Mouse (Mus musculus) midbrain, embryonic 14.5 days (tissue): ENCODE measurements around the gene Ly6g6f. TPM values are rescaled to one million over a fixed set of nuclear protein-coding genes. Genes with fewer than 3 reads are reported as not detected.
"Not testable (repeated sequence)": the region's sequence is repeated elsewhere in the genome, so short reads cannot be mapped to it uniquely, and the experiment has no call there.

Source experiments
- ATAC-seq: fragments of 200-750 bp; cut with Nextera tagmentation; 2 replicates; pipeline ENCODE4 v1.8.0; 2017; ENCODE audit warnings: moderate number of reproducible peaks, moderate library complexity; ENCODE audit not compliant: low FRiP score, low TSS enrichment
- DNase-seq: peaks from one replicate; pipeline ENCODE4 v3.0.0-alpha.2; 2015
- H3K27ac ChIP-seq: fragments of 300-500 bp; sonication (generic); replicated peaks from 2 replicates; pipeline ENCODE4 v1.5.1; 2014; ENCODE audit warnings: mild to moderate bottlenecking, low read depth, low read length, moderate library complexity
- H3K27me3 ChIP-seq: fragments of 300-500 bp; sonication (generic); 2 replicates; pipeline ENCODE4 v1.6.1; 2014; ENCODE audit warnings: low read length, control low read depth, mixed read lengths; ENCODE audit not compliant: control insufficient read depth, insufficient read depth
- H3K36me3 ChIP-seq: fragments of 300-500 bp; sonication (generic); 2 replicates; pipeline ENCODE4 v1.6.1; 2014; ENCODE audit warnings: low read length, control low read depth; ENCODE audit not compliant: control insufficient read depth, insufficient read depth
- H3K4me1 ChIP-seq: fragments of 300-500 bp; sonication (generic); 2 replicates; pipeline ENCODE4 v1.6.1; 2014; ENCODE audit warnings: mild to moderate bottlenecking, antibody characterized with exemption, low read length, control low read depth; ENCODE audit not compliant: control insufficient read depth, insufficient read depth
- H3K4me2 ChIP-seq: fragments of 300-500 bp; sonication (generic); 2 replicates; pipeline ENCODE4 v1.6.1; 2014; ENCODE audit warnings: mild to moderate bottlenecking, low read length, moderate library complexity
- H3K4me3 ChIP-seq: fragments of 300-500 bp; sonication (generic); replicated peaks from 2 replicates; pipeline ENCODE4 v1.5.1; 2014; ENCODE audit warnings: low read depth, low read length
- H3K9ac ChIP-seq: fragments of 300-500 bp; sonication (generic); replicated peaks from 2 replicates; pipeline ENCODE4 v1.6.1; 2014; ENCODE audit warnings: mild to moderate bottlenecking, low read length, moderate library complexity
- H3K9me3 ChIP-seq: fragments of 300-500 bp; sonication (generic); 2 replicates; pipeline ENCODE4 v1.6.1; 2016; ENCODE audit warnings: low read length, control low read depth, mixed read lengths; ENCODE audit not compliant: control insufficient read depth
- WGBS: fragments of 180-500 bp; shearing (Covaris S2); extraction: QIAGEN DNeasy Blood & Tissue Kit; methylation state at CpG from one replicate; pipeline ENCODE4 v1.1.7; 2014; 5-methylcytosine and 5-hydroxymethylcytosine counted together
- polyA plus RNA-seq: library from polyadenylated mRNA; unstranded; fragments of >200 nt; fragmentation: Nextera tagmentation; extraction: Ambion mirVana; gene quantifications from 2 replicates; pipeline ENCODE4 v1.2.1, GENCODE M21; 2014

Ly6g6f gene
- polyA plus RNA-seq, 1 experiment from 2014 or later = not detected

DNA sequence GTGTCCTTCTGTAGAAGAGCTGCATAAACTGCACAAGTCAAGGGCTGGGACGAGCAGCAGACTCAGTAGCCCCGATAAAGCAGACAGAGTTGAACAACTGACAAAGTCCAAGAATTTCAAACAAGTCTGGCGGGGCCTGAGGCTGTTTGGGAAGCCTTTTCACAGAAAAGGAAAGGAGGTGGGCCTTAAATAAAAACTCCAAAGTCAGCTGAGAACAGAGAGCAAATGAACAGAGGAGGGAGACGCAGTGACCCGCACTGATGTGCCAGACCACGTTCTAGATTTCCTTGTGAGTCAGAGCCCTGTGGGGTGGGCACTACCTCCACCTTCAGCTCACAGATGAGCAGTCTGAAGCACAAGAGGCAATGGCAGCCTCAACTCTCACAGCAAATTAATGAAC, 50.5 kb downstream of the Ly6g6f start:
- H3K9me3 ChIP-seq = no peaks in the 10 kb centered on the region
- ATAC-seq (no peak), DNase-seq (no peak)
- 86% methylated on average over 6 of the region's 6 CpGs for WGBS
- peaks cover 3% of the 10 kb centered on the region; the same call in 1 of the 2 replicates for H3K4me1 ChIP-seq
- no peaks in the 10 kb centered on the region for H3K27me3 ChIP-seq
- no peaks in the 10 kb centered on the region for H3K36me3 ChIP-seq
- H3K9ac ChIP-seq = no peak overlapping the region
- H3K4me3 ChIP-seq = no peak overlapping the region
- no peak overlapping the region for H3K4me2 ChIP-seq
- no peak overlapping the region for H3K27ac ChIP-seq

DNA sequence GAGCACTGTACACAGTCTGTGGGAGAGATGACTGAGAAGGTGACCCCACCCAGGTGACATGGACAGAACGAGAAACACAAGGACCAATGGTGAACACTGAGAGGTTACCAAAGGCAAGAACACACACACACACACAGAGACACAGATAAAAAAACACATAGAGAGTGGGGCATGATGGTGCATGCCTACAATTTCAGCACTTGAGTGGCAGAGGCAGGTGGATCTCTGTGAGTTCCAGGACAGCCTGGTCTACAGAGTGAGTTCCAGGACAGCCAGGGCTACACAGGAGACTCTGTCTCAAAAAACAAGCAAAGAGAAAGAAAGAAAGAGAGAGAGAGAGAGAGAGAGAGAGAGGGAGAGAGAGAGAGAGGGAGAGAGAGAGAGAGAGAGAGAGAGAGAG, 51.7 kb downstream of the Ly6g6f start:
- not testable (repeated sequence) for H3K27me3 ChIP-seq, H3K36me3 ChIP-seq, DNase-seq, H3K27ac ChIP-seq, H3K9me3 ChIP-seq, H3K4me2 ChIP-seq, ATAC-seq, H3K4me3 ChIP-seq, H3K4me1 ChIP-seq, H3K9ac ChIP-seq
- WGBS = 76% methylated on average over 1 of the region's 1 CpGs

DNA sequence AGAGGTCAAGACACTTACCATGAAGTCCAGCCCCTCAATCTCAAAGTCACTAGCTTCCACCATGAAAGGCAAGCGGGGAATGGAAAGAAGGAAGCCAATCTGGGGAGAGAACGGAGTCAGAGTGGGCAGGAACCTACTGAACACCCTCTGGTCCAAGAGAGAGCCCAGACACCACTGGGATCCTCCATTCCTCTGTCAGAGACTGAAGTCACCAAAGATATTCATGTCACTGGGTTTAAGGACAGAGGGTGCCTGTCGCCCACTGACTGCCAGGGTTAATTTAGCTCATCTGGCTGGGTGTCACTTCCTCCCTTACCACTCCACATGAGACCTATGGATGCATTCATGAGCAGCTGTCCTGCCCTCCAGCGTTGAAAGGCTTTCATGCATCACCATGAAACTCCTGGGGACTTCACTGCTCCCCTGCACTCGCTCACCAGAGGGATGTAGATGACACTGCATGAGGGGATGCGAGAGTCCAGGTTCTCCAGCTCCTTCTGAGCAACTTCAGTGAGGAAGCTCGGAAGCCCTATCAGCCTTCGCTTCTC, 53.0 kb downstream of the Ly6g6f start:
- Histone ChIP-seq H3K9me3 (no peaks in the 10 kb centered on the region), H3K4me2 (no peak overlapping the region), H3K4me3 (no peak overlapping the region), H3K27me3 (no peaks in the 10 kb centered on the region), H3K36me3 (no peaks in the 10 kb centered on the region), H3K27ac (no peak overlapping the region), H3K4me1 (peaks cover 8% of the 10 kb centered on the region; the same call in 1 of the 2 replicates), H3K9ac (no peak overlapping the region)
- WGBS = 69% methylated on average over 8 of the region's 8 CpGs
- DNase-seq (no peak), ATAC-seq (no peak)

DNA sequence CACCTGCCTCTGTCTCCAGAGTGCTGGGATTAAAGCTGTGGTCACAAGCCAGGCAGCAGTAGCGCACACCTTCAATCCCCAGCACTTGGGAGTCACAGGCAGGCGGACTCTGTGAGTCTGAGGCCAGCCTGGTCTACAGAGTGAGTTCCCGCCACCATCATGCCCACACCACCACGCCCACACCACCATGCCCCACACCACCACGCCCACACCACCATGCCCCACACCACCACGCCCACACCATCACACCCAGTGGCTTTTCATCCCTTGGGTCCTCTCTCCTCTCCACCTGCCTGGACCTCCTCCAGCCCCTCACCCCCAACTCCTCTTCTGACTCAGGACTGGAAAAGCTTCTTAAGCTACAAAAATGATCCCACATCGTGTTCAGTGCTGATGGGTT, 53.5 kb downstream of the Ly6g6f start:
- no peak overlapping the region for H3K4me2 ChIP-seq
- DNase-seq (no peak), ATAC-seq (no peak)
- H3K4me1 ChIP-seq = peaks cover 8% of the 10 kb centered on the region; the same call in 1 of the 2 replicates
- no peaks in the 10 kb centered on the region for H3K9me3 ChIP-seq
- WGBS = 88% methylated on average over 7 of the region's 7 CpGs
- no peaks in the 10 kb centered on the region for H3K27me3 ChIP-seq
- H3K9ac ChIP-seq = no peak overlapping the region
- no peak overlapping the region for H3K4me3 ChIP-seq
- no peak overlapping the region for H3K27ac ChIP-seq
- H3K36me3 ChIP-seq = no peaks in the 10 kb centered on the region

DNA sequence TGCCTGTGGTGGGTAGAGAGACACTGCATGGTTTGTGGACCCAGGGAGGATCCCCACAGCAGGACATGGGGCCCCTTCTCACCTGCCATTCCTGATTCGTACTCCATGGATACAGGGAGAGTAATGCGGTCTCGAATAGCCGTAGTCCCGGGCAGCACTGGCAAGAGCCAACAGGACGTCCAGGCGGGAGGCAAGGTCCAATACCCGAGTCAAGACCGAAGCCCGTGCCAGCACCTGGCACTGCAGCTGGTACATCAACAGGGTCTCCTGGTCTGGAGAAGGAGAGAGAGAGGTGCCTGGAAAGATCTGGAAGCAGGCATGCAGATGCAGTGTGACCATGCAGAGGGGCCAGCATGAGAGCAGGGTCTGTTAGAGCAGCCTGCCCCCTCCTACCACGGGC, 54.1 kb downstream of the Ly6g6f start:
- H3K27me3 ChIP-seq = no peaks in the 10 kb centered on the region
- H3K9ac ChIP-seq = no peak overlapping the region
- DNase-seq = no peak
- no peaks in the 10 kb centered on the region for H3K9me3 ChIP-seq
- ATAC-seq = no peak
- H3K4me1 ChIP-seq = peaks cover 8% of the 10 kb centered on the region; the same call in 1 of the 2 replicates
- no peak overlapping the region for H3K27ac ChIP-seq
- WGBS = 93% methylated on average over 11 of the region's 11 CpGs
- H3K36me3 ChIP-seq = no peaks in the 10 kb centered on the region
- no peak overlapping the region for H3K4me2 ChIP-seq
- no peak overlapping the region for H3K4me3 ChIP-seq

Other genes with a start within 250 kb of the Ly6g6f start
- gene Stk19, start 248.7 kb downstream of the Ly6g6f start, polyA plus RNA-seq = 32.1 and 39.3 TPM in 2 replicates
- gene Dxo, start 248.6 kb downstream of the Ly6g6f start, polyA plus RNA-seq = 66.6 and 68.6 TPM in 2 replicates
- 47.7 and 55.5 TPM in 2 replicates for gene Skiv2l, start 235.4 kb downstream of the Ly6g6f start, polyA plus RNA-seq
- 75.5 and 85.3 TPM in 2 replicates for gene Nelfe, start 235.2 kb downstream of the Ly6g6f start, polyA plus RNA-seq
- 1.8 and 3.0 TPM in 2 replicates for gene Cfb, start 223.1 kb downstream of the Ly6g6f start, polyA plus RNA-seq
- 3.0 and 6.8 TPM in 2 replicates for gene Zbtb12, start 206.1 kb downstream of the Ly6g6f start, polyA plus RNA-seq
- not detected in 2 replicates for gene Gm20547, start 203.6 kb downstream of the Ly6g6f start, polyA plus RNA-seq
- 2.1 and 3.6 TPM in 2 replicates for gene C2, start 187.3 kb downstream of the Ly6g6f start, polyA plus RNA-seq
- gene Ehmt2, start 187.1 kb downstream of the Ly6g6f start, polyA plus RNA-seq = 91.6 and 97.0 TPM in 2 replicates
- not detected in 2 replicates for gene Slc44a4, start 171.1 kb downstream of the Ly6g6f start, polyA plus RNA-seq
- gene Neu1, start 154.4 kb downstream of the Ly6g6f start, polyA plus RNA-seq = 25.1 and 28.2 TPM in 2 replicates
- 0.17 and 0.53 TPM in 2 replicates for gene Hspa1b, start 126.4 kb downstream of the Ly6g6f start, polyA plus RNA-seq
- gene Gm20481, start 115.7 kb downstream of the Ly6g6f start, polyA plus RNA-seq = 1.1 and 2.3 TPM in 2 replicates
- gene Hspa1a, start 113.5 kb downstream of the Ly6g6f start, polyA plus RNA-seq = 5.6 and 8.1 TPM in 2 replicates
- gene Hspa1l, start 112.9 kb downstream of the Ly6g6f start, polyA plus RNA-seq = 1.6 and 2.3 TPM in 2 replicates
- gene Lsm2, start 103.7 kb downstream of the Ly6g6f start, polyA plus RNA-seq = 103 and 110 TPM in 2 replicates
- gene Vars, start 84.6 kb downstream of the Ly6g6f start, polyA plus RNA-seq = 43.4 and 51.1 TPM in 2 replicates
- 0.12 and 0.16 TPM in 2 replicates for gene Vwa7, start 69.0 kb downstream of the Ly6g6f start, polyA plus RNA-seq
- gene Sapcd1, start 57.6 kb downstream of the Ly6g6f start, polyA plus RNA-seq = 2.0 and 2.2 TPM in 2 replicates
- gene Msh5, start 38.9 kb downstream of the Ly6g6f start, polyA plus RNA-seq = 2.1 and 2.8 TPM in 2 replicates
- 17.7 and 22.8 TPM in 2 replicates for gene Clic1, start 35.6 kb downstream of the Ly6g6f start, polyA plus RNA-seq
- gene Ddah2, start 26.6 kb downstream of the Ly6g6f start, polyA plus RNA-seq = 375 and 392 TPM in 2 replicates
- gene Ly6g6c, start 20.2 kb downstream of the Ly6g6f start, polyA plus RNA-seq = not detected in 2 replicates
- gene Mpig6b, start 19.4 kb downstream of the Ly6g6f start, polyA plus RNA-seq = 0.11 and 0.21 TPM in 2 replicates
- gene Ly6g6e, start 8.7 kb downstream of the Ly6g6f start, polyA plus RNA-seq = 0.62 TPM in 1 of 2 replicates, not detected in the other
- gene Ly6g6d, start 7.5 kb downstream of the Ly6g6f start, polyA plus RNA-seq = 0.78 and 1.5 TPM in 2 replicates
- 79.4 and 86.0 TPM in 2 replicates for gene Abhd16a, start 3.7 kb upstream of the Ly6g6f start, polyA plus RNA-seq
- gene Ly6g5c, start 22.7 kb upstream of the Ly6g6f start, polyA plus RNA-seq = not detected in 2 replicates
- 1.3 TPM in 2 replicates for gene Ly6g5b, start 29.8 kb upstream of the Ly6g6f start, polyA plus RNA-seq
- 24.2 and 25.4 TPM in 2 replicates for gene Gpank1, start 35.8 kb upstream of the Ly6g6f start, polyA plus RNA-seq
- gene Csnk2b, start 36.4 kb upstream of the Ly6g6f start, polyA plus RNA-seq = 328 and 334 TPM in 2 replicates
- gene D17H6S53E, start 40.8 kb upstream of the Ly6g6f start, polyA plus RNA-seq = 6.0 and 6.8 TPM in 2 replicates
- gene Apom, start 46.4 kb upstream of the Ly6g6f start, polyA plus RNA-seq = 0.57 TPM in 1 of 2 replicates, not detected in the other
- gene Bag6, start 49.6 kb upstream of the Ly6g6f start, polyA plus RNA-seq = 122 and 136 TPM in 2 replicates
- gene Prrc2a, start 79.3 kb upstream of the Ly6g6f start, polyA plus RNA-seq = 191 and 194 TPM in 2 replicates
- 3.3 and 8.8 TPM in 2 replicates for gene Aif1, start 90.5 kb upstream of the Ly6g6f start, polyA plus RNA-seq
- gene Lst1, start 102.8 kb upstream of the Ly6g6f start, polyA plus RNA-seq = 3.8 and 9.0 TPM in 2 replicates
- 0.74 and 0.84 TPM in 2 replicates for gene Ltb, start 108.8 kb upstream of the Ly6g6f start, polyA plus RNA-seq
- not detected in 2 replicates for gene Tnf, start 116.4 kb upstream of the Ly6g6f start, polyA plus RNA-seq
- gene Lta, start 119.7 kb upstream of the Ly6g6f start, polyA plus RNA-seq = 0.20 and 0.73 TPM in 2 replicates
- not detected in 2 replicates for gene Gm16181, start 135.2 kb upstream of the Ly6g6f start, polyA plus RNA-seq
- gene Atp6v1g2, start 148.1 kb upstream of the Ly6g6f start, polyA plus RNA-seq = 78.1 and 99.0 TPM in 2 replicates
- gene Nfkbil1, start 150.2 kb upstream of the Ly6g6f start, polyA plus RNA-seq = 3.8 and 7.3 TPM in 2 replicates
- 386 and 390 TPM in 2 replicates for gene Ddx39b, start 156.1 kb upstream of the Ly6g6f start, polyA plus RNA-seq
- gene H2-D1, start 177.1 kb upstream of the Ly6g6f start, polyA plus RNA-seq = 68.5 and 74.3 TPM in 2 replicates
- gene H2-Q1, start 234.8 kb upstream of the Ly6g6f start, polyA plus RNA-seq = 0.16 TPM in 1 of 2 replicates, not detected in the other